Mouse (Mus musculus): Measurements from ENCODE around the gene Olfr784.
"Not testable (repeated sequence)": the region's sequence is repeated elsewhere in the genome, so short reads cannot be mapped to it uniquely, and the experiment has no call there.

The Olfr784 gene

GRCm38 (mm10) chr10:129383783-129384182 lies at the start of gene Olfr784:
Gene Olfr784, plus strand, starts transcription at chr10:129384083.
- no peak for DNase-seq (ENCODE audit: low spot score in 2 of 2)

DNA sequence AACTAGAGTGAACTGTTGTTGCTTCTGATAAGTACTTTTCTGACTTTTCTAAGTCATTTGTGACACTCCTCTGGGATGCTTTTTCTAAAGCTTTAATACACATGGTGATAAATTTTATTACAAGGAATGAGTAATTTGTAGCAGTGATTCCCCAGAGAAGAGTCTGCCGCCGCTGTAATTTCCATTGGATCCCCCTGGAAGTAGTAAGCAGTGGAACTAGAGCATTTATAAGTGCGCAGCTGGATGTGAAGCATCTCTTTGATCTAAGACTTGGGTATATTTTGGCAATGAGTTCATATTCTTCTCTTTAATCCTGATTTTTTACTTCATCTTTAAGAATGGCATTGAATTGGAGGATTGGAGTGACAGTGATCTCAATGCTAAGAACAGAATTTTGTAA lies 35.3 kb upstream of the Olfr784 start, which contains the start of gene Olfr782:
Olfr782 (plus strand) TSS at position 301 of the 400 bp plus-strand sequence.
- DNase-seq (ENCODE audit: low spot score in 2 of 2), result no peak

- DNase-seq (ENCODE audit: low spot score in 2 of 2), result not testable (repeated sequence)
Measured at GRCm38 (mm10) chr10:129352475-129352874, 31.4 kb upstream of the Olfr784 start.

GRCm38 (mm10) chr10:129356496-129356895 lies 27.4 kb upstream of the Olfr784 start:
- not testable (repeated sequence) for DNase-seq (ENCODE audit: low spot score in 2 of 2)

- no peak for DNase-seq (ENCODE audit: low spot score in 2 of 2)
Measured at GRCm38 (mm10) chr10:129357307-129357706, 26.6 kb upstream of the Olfr784 start.

- not testable (repeated sequence) for DNase-seq (ENCODE audit: low spot score in 2 of 2)
Measured at GRCm38 (mm10) chr10:129374051-129374450, 9.8 kb upstream of the Olfr784 start.

DNA sequence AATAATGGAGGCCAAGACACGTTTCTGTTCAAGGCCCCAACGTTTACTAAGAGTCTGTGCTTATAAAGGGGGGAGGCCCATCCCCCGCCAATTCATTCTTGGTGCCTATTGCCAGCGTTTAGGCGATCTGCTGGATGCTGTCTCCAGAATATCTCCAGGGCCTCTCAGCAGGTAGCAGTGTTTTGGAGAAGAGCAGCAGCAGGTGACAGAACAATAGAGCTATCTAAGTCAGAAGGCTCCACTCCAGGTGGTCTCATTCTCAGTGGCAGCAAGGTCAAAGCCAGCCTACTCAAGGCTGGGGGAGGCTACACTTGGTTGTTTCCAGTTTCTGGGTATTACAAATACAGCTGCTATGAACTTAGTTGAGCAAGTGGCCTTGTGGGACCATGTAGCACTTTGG lies 17.0 kb downstream of the Olfr784 start:
- DNase-seq (ENCODE audit: low spot score in 2 of 2), result no peak

DNA sequence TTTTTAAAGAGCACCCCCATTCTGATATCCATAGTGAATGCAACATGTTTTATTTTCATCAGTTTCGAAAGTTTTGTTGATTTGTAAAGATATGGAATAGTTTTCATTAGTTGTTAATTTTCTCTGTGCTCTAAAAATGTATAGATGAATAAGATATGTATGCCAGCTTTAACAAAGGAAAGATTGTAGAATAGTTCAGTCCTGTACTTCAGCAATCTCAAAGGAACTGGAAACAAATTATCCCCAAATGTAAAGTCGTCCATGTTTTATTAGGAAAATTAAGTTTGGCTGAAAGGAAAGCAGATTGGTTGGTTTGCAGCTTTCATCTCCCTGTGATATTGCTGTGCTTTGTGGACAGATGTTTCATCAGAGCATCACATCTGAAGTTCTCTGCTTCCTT lies 21.2 kb downstream of the Olfr784 start, which contains the start of gene Olfr785:
Olfr785 (plus strand) TSS at position 301 of the 400 bp plus-strand sequence.
- DNase-seq (ENCODE audit: low spot score in 2 of 2), result no peak

GRCm38 (mm10) chr10:129427006-129427405 lies 43.1 kb downstream of the Olfr784 start, which contains the start of gene Olfr786:
Gene Olfr786, plus strand, starts transcription at chr10:129427306.
- DNase-seq (ENCODE audit: low spot score in 2 of 2), result no peak

Data from frontal cortex, postnatal 36 days (tissue).